Mouse (Mus musculus) olfactory bulb, adult 2 months (tissue): ENCODE measurements around the gene Gm28053.

Experiments used
- CTCF ChIP-seq: fragments of 200-500 bp; IDR thresholded peaks from 2 replicates; pipeline ENCODE4 v1.5.1; 2012; ENCODE audit warnings: low read depth, mild to moderate bottlenecking, low read length, moderate library complexity; ENCODE audit not compliant: insufficient read depth
- POLR2A ChIP-seq: fragments of 200-500 bp; IDR thresholded peaks from 2 replicates; pipeline ENCODE4 v1.6.1; 2012; ENCODE audit warnings: mild to moderate bottlenecking, low read depth, low read length, moderate library complexity; ENCODE audit not compliant: insufficient read depth

GRCm38 (mm10) chr6:48675931-48676859 lies 42.2 kb upstream of the Gm28053 start, which contains the start of gene Gimap9:
- TF ChIP-seq POLR2A (no peak), CTCF (no peak)
